Mouse (Mus musculus): ENCODE results near the gene Lig4. TPM values are rescaled to one million over a fixed set of nuclear protein-coding genes. Genes with fewer than 3 reads are reported as not detected.
A peak's percentile ranks its signal among the peaks of the same experiment; 100 is the strongest.

Lig4 gene
- polyA plus RNA-seq, 1 experiment from 2014 or later, result 3.6 TPM

DNA sequence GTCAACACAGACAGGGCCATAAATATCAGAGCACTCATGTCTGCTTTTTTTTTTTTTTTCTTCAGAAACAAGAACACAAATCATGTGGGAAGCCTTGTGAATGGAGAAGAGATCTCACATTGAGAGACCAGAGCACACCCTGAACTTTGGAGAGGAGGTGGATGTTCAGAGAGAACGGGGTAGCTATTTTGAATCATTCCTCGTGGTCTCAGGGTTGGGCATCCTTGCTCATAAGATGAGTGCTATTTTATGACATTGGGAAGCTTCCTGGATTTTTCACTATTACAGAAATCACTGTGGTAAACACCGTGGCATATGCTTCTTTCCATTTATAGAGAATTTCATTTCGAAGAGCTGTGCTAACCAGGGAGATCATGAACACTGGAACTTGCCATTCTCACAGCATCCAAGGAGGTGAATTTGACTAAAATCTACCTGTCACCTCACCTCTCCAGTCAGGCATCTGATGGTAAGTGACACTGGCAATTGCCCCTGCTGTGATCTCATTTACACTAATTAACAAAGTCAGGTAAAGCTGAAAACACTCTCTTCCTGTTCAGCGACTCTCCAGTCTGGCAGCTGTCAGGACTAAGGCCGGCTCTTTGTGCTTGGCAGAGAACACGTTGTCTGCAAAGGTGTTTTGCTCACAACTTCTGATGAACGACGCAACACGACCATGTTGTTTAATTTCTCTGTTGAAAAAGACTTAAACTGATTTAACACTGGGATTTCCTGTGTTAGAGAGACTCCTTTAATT lies 28.2 kb downstream of the Lig4 start:
- no peak overlapping the region for H3K9ac ChIP-seq (ENCODE audit: low read depth, low read length)
- no peaks in the 10 kb centered on the region for H3K27me3 ChIP-seq (replicated peaks; ENCODE audit: control insufficient read depth, insufficient read depth, low read length)
- no peak for DNase-seq (ENCODE audit: low spot score)
- no peak for ATAC-seq (replicated peaks; ENCODE audit: low FRiP score)
- H3K4me3 ChIP-seq (ENCODE audit: low read depth, low read length), result no peak overlapping the region
- no peaks in the 10 kb centered on the region for H3K9me3 ChIP-seq (ENCODE audit: control insufficient read depth, low read length)
- no peak overlapping the region for H3K4me2 ChIP-seq
- no peak overlapping the region for H3K27ac ChIP-seq (ENCODE audit: low read depth, low read length)
- WGBS, result 53% methylated on average over 10 of the region's 10 CpGs
- H3K4me1 ChIP-seq (replicated peaks; ENCODE audit: control insufficient read depth, insufficient read depth, low read length), result no peaks in the 10 kb centered on the region
- H3K36me3 ChIP-seq (ENCODE audit: control insufficient read depth, insufficient read depth, low read length), result no peaks in the 10 kb centered on the region

DNA sequence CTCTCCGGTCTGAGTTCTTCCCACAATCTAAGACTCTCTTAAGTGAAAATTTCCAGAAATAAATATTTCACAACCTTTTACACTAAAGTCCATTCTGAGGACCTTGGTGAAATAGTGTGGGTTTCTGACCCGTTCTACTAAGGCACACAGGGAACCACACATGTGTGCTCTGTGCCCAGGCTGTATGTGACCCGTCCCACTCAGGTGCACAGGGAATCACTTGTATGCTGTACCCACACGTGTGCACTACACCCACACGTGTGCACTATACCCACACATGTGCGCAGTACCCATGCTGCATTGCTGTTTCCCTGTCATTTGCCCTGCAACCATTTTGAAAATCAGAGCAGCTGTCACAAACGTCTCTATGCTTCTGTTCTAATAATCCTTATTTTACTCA lies 41.9 kb downstream of the Lig4 start:
- Histone ChIP-seq H3K4me3 (ENCODE audit: low read depth, low read length) (no peak overlapping the region), H3K4me2 (no peak overlapping the region), H3K4me1 (replicated peaks; ENCODE audit: control insufficient read depth, insufficient read depth, low read length) (no peaks in the 10 kb centered on the region), H3K36me3 (ENCODE audit: control insufficient read depth, insufficient read depth, low read length) (no peaks in the 10 kb centered on the region), H3K27me3 (replicated peaks; ENCODE audit: control insufficient read depth, insufficient read depth, low read length) (no peaks in the 10 kb centered on the region), H3K27ac (ENCODE audit: low read depth, low read length) (no peak overlapping the region), H3K9ac (ENCODE audit: low read depth, low read length) (no peak overlapping the region), H3K9me3 (ENCODE audit: control insufficient read depth, low read length) (no peaks in the 10 kb centered on the region)
- 65% methylated on average over 7 of the region's 7 CpGs for WGBS
- ATAC-seq (replicated peaks; ENCODE audit: low FRiP score) (no peak), DNase-seq (ENCODE audit: low spot score) (no peak)

DNA sequence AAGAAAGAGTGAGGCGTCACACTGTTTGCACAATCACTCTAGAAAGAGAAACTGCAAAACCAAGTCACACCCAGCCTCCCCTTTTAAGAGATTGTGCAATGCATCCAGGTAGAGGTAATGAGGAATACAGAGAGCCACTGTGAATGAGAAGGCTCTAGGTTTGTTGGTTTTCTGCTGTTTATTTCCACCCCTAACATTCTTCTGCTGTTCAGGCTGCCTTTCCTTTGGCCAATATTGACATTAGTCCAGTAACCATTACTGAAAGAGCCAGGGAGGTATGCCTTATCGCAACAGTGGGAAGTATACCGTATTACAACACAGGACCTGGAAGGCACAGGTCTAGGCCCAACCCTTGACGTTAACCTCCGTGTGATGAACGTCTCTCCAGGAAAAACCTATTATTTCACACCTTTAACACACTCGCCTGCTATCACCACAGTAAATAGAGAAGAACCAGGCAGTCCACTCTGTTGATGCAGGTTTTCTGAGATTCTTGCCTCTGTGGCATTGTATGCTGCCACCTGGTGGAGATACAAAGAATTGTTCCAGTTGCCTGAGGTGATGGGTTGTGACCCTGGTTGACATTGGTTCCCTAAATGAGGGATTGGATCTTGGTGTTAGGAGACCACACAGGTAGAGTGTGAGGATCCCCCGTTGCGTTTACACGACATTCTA lies 42.5 kb downstream of the Lig4 start:
- peak; percentile 33 for DNase-seq (ENCODE audit: low spot score)
- Histone ChIP-seq H3K4me3 (ENCODE audit: low read depth, low read length) (no peak overlapping the region), H3K4me2 (no peak overlapping the region), H3K36me3 (ENCODE audit: control insufficient read depth, insufficient read depth, low read length) (no peaks in the 10 kb centered on the region), H3K27ac (ENCODE audit: low read depth, low read length) (no peak overlapping the region), H3K27me3 (replicated peaks; ENCODE audit: control insufficient read depth, insufficient read depth, low read length) (no peaks in the 10 kb centered on the region), H3K9me3 (ENCODE audit: control insufficient read depth, low read length) (no peaks in the 10 kb centered on the region), H3K4me1 (replicated peaks; ENCODE audit: control insufficient read depth, insufficient read depth, low read length) (no peaks in the 10 kb centered on the region), H3K9ac (ENCODE audit: low read depth, low read length) (no peak overlapping the region)
- 28% methylated on average over 10 of the region's 10 CpGs for WGBS
- ATAC-seq (replicated peaks; ENCODE audit: low FRiP score), result peak; percentile 66

DNA sequence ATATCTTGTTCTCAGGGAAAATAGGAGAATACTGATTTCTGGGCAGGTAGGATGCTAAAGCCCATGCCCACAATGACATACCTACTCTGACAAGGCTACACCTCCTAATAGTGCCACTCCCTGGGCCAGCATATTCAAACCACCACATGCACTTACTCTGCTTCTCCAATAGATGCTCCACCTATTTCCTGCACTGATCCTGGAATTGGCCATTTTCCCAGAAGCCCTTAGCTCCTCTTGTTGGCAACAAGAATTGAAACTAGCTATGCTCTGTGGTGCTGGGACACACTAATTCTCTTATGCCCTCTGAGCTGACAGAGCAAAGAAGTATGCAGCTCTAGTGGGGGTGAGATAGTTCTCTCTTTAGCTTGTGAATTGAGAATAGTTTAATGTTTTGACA lies 44.8 kb downstream of the Lig4 start:
- Histone ChIP-seq H3K9me3 (ENCODE audit: control insufficient read depth, low read length) (no peaks in the 10 kb centered on the region), H3K27ac (ENCODE audit: low read depth, low read length) (no peak overlapping the region), H3K4me3 (ENCODE audit: low read depth, low read length) (no peak overlapping the region), H3K9ac (ENCODE audit: low read depth, low read length) (no peak overlapping the region), H3K4me1 (replicated peaks; ENCODE audit: control insufficient read depth, insufficient read depth, low read length) (no peaks in the 10 kb centered on the region), H3K4me2 (no peak overlapping the region), H3K27me3 (replicated peaks; ENCODE audit: control insufficient read depth, insufficient read depth, low read length) (no peaks in the 10 kb centered on the region), H3K36me3 (ENCODE audit: control insufficient read depth, insufficient read depth, low read length) (no peaks in the 10 kb centered on the region)
- ATAC-seq (replicated peaks; ENCODE audit: low FRiP score), result no peak
- no peak for DNase-seq (ENCODE audit: low spot score)

DNA sequence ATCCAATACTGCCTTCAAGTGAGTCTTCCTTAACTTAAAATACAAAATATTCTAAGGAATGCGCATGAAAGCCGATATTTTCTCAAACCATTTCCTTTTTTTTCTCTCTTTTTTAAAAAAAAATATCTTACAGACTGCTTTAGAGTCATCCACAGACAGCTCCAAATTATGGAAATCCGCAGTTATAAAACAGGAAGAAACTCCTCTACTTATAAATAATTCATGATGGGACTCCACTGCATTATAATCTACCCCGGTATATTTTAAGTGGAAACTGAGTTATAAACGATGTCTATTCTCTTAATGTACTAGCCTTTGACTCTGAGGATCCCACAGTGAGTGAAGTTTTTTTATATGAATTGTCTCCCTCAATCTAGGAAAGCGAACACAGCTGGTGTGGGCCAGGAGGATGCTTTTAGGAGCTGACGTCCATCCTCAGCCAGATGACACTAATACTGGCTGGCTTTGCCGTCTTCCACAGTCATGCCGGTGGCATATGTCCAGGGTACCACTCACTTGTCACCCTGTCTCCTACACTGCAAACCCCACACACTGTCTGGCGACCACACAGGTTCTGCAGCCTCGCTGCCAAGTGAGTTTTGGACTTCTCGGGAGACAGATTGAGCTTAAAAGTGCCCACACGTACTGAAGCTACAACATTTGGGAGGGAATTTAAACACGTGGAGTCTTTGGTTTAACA lies 47.6 kb downstream of the Lig4 start:
- Histone ChIP-seq H3K27ac (ENCODE audit: low read depth, low read length) (no peak overlapping the region), H3K4me3 (ENCODE audit: low read depth, low read length) (no peak overlapping the region), H3K4me1 (replicated peaks; ENCODE audit: control insufficient read depth, insufficient read depth, low read length) (no peaks in the 10 kb centered on the region), H3K27me3 (replicated peaks; ENCODE audit: control insufficient read depth, insufficient read depth, low read length) (no peaks in the 10 kb centered on the region), H3K9ac (ENCODE audit: low read depth, low read length) (no peak overlapping the region), H3K4me2 (no peak overlapping the region), H3K36me3 (ENCODE audit: control insufficient read depth, insufficient read depth, low read length) (no peaks in the 10 kb centered on the region), H3K9me3 (ENCODE audit: control insufficient read depth, low read length) (no peaks in the 10 kb centered on the region)
- WGBS, result 77% methylated on average over 14 of the region's 14 CpGs
- no peak for DNase-seq (ENCODE audit: low spot score)
- ATAC-seq (replicated peaks; ENCODE audit: low FRiP score), result no peak

Other genes starting within 250 kb of the Lig4 start
- 0.16 and 0.41 TPM in 2 replicates for gene Fam155a, start 206.5 kb downstream of the Lig4 start, polyA plus RNA-seq (2014; fragmentation: Nextera tagmentation; extraction: Ambion mirVana)
- not detected in 2 replicates for gene Gm10217, start 113.4 kb downstream of the Lig4 start, polyA plus RNA-seq (2014; fragmentation: Nextera tagmentation; extraction: Ambion mirVana)
- gene Abhd13, start within 50 bp of the Lig4 start, polyA plus RNA-seq (2014; fragmentation: Nextera tagmentation; extraction: Ambion mirVana), result 10.9 and 12.8 TPM in 2 replicates
- 0.25 and 0.30 TPM in 2 replicates for gene Tnfsf13b, start 28.8 kb upstream of the Lig4 start, polyA plus RNA-seq (2014; fragmentation: Nextera tagmentation; extraction: Ambion mirVana)
- 0.07 and 0.08 TPM in 2 replicates for gene Myo16, start 176.2 kb upstream of the Lig4 start, polyA plus RNA-seq (2014; fragmentation: Nextera tagmentation; extraction: Ambion mirVana)

Measured in liver, embryonic 11.5 days (tissue).